Mouse (Mus musculus) G1E (cell line): ENCODE results near the gene Tgfb1i1.

Experiments
- CTCF ChIP-seq: IDR thresholded peaks from 2 replicates; pipeline ENCODE4 v1.5.1; 2012; ENCODE audit warnings: low read depth, low read length, inconsistent platforms, mixed read lengths
- GATA1 ChIP-seq: IDR thresholded peaks from 2 replicates; pipeline ENCODE4 v1.6.1; 2012; ENCODE audit warnings: borderline replicate concordance, low read length, inconsistent platforms, mixed read lengths
- GATA2 ChIP-seq: IDR thresholded peaks from 2 replicates; pipeline ENCODE4 v1.6.1; 2012; ENCODE audit warnings: low read depth, low read length, inconsistent platforms, borderline replicate concordance
- POLR2AphosphoS5 ChIP-seq: IDR thresholded peaks from 2 replicates; pipeline ENCODE4 v1.6.1; 2012; ENCODE audit warnings: low read depth, low read length, inconsistent platforms; ENCODE audit not compliant: insufficient replicate concordance
- TAL1 ChIP-seq: conservative IDR thresholded peaks from 2 replicates; pipeline ENCODE4 v1.6.1; 2012; ENCODE audit warnings: low read depth, low read length, inconsistent platforms, mixed read lengths

DNA sequence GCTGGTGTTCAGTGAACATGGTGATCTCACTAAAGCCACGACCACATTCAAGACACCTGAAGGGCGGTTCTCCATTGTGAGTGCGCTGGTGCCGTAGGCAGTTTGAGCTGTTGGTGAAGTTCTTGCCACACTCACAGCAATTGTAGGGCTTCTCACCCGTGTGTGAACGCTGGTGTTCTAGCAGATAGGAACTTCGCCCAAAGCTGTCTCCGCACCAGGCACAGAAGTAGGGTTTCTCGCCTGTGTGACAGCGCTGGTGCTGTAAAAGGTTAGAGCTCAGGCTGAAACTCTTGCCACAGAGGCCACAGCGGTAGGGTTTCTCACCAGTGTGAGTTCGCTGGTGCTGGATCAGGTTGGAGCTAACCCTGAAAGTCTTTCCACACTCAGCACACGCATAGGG is 10.2 kb upstream of the Tgfb1i1 start:
- TF ChIP-seq GATA1: no peak
- TF ChIP-seq CTCF: no peak
- no peak for TF ChIP-seq TAL1
- no peak for TF ChIP-seq POLR2AphosphoS5
- no peak for TF ChIP-seq GATA2
